8 mouse cellular contexts compared by ENCODE assay signal in genomic region chr6:34230768-34231381, GRCm38 (mm10). TPM values are rescaled to one million over a fixed set of nuclear protein-coding genes. Genes with fewer than 3 reads are reported as not detected.
A peak's percentile ranks its signal among the peaks of the same experiment; 100 is the strongest.
DNase-seq lines count a peak whose midpoint lies in the region; ATAC-seq lines count a peak whose summit lies in the region.

No protein-coding gene starts in this region.

- intact Hi-C loops in left cerebral cortex, postnatal 10 days (cut with DNase I), result no loop called here

- DNase-seq in testis, postnatal 10 days (ENCODE audit: low spot score), result peak; percentile 75
- no peak for DNase-seq in testis, postnatal 14 days (ENCODE audit: low spot score)
- DNase-seq in adrenal gland, postnatal 14 days, result peak; percentile 69
- peak; percentile 44 for DNase-seq in embryo, embryonic 11.5 days (ENCODE audit: low read depth, low spot score)
- DNase-seq in induced T-regulatory cell, adult 2 months (ENCODE audit: low read depth), result peak; percentile 51
- DNase-seq in left cerebral cortex, postnatal 10 days (ENCODE audit: extremely low spot score in 1 of 2, low spot score in 2 of 2), result peak; percentile 41 to 48
- DNase-seq in naive thymus-derived CD4-positive, alpha-beta T cell, adult 2 months (ENCODE audit: low read depth), result peak; percentile 52

- ATAC-seq in erythroid progenitor cell, adult 5-6 weeks (replicated peaks; ENCODE audit: low FRiP score, poor library complexity, severe bottlenecking), result no peak

RNA-seq across cellular contexts. Expression of gene Slc35b4, which starts 54.0 kb away (rescaled TPM):
- 24.1 and 24.5 TPM in 2 replicates for total RNA-seq in adrenal gland, postnatal 14 days (2021)
- total RNA-seq in left cerebral cortex, postnatal 10 days (2021), result 10 to 100 TPM; 42.1 to 42.7 TPM
- 5.4 and 7.5 TPM in 2 replicates for total RNA-seq in erythroid progenitor cell, adult 5-6 weeks (2015; ENCODE audit: low replicate concordance)
- total RNA-seq in erythroid progenitor cell, adult 5-6 weeks (2017; ENCODE audit: low replicate concordance), result 5.5 and 7.7 TPM in 2 replicates
